Mouse (Mus musculus) ES-E14 (cell line): ENCODE results near the gene Dis3l. TPM values are rescaled to one million over a fixed set of nuclear protein-coding genes. Genes with fewer than 3 reads are reported as not detected.

Experiments used
- DNase-seq: peaks from one replicate; pipeline ENCODE4 v3.0.0-alpha.2; 2013; ENCODE audit warnings: low read depth, low spot score
- H3K27ac ChIP-seq: 2 replicates; pipeline ENCODE4 v1.5.1; 2012; ENCODE audit warnings: low read depth, mild to moderate bottlenecking, low read length, moderate library complexity, mixed read lengths; ENCODE audit not compliant: poor library complexity, insufficient read depth, severe bottlenecking
- H3K36me3 ChIP-seq: 2 replicates; pipeline ENCODE4 v1.6.1; 2012; ENCODE audit warnings: mild to moderate bottlenecking, low read length, moderate library complexity, mixed read lengths; ENCODE audit not compliant: control insufficient read depth, poor library complexity, insufficient read depth, severe bottlenecking
- H3K4me1 ChIP-seq, 2 experiments: fragments of 150-350 bp in 1 of 2; sonication (generic) in 1 of 2; 2 replicates each; pipeline ENCODE4 v1.6.1; 2012; ENCODE audit warnings: low read length in 2 of 2, mild to moderate bottlenecking in 1 of 2, mixed read lengths in 1 of 2; ENCODE audit not compliant: control insufficient read depth in 2 of 2, insufficient read depth in 2 of 2, poor library complexity in 1 of 2
- H3K4me3 ChIP-seq, 2 experiments: fragments of 150-350 bp in 1 of 2; sonication (generic) in 1 of 2; 2 replicates each; pipeline ENCODE4 v1.5.1; 2012; ENCODE audit warnings: low read length in 2 of 2, low read depth in 1 of 2, mild to moderate bottlenecking in 1 of 2, mixed read lengths in 1 of 2; ENCODE audit not compliant: insufficient read depth in 1 of 2, poor library complexity in 1 of 2, severe bottlenecking in 1 of 2
- H3K9ac ChIP-seq: 2 replicates; pipeline ENCODE4 v1.6.1; 2012; ENCODE audit warnings: low read depth, mild to moderate bottlenecking, low read length, mixed read lengths; ENCODE audit not compliant: poor library complexity, insufficient read depth, severe bottlenecking
- H3K9me3 ChIP-seq: fragments of 150-350 bp; sonication (generic); 2 replicates; pipeline ENCODE4 v1.6.1; 2012; ENCODE audit warnings: low read depth, mild to moderate bottlenecking, low read length; ENCODE audit not compliant: control insufficient read depth, insufficient read depth
- CHD2 ChIP-seq: IDR thresholded peaks from 2 replicates; pipeline ENCODE4 v1.6.1; 2014; ENCODE audit warnings: mild to moderate bottlenecking, low read depth, low read length, inconsistent platforms
- HCFC1 ChIP-seq: IDR thresholded peaks from 2 replicates; pipeline ENCODE4 v1.6.1; 2012; ENCODE audit warnings: low read length, inconsistent platforms, borderline replicate concordance; ENCODE audit not compliant: insufficient read depth
- MAFK ChIP-seq: IDR thresholded peaks from 2 replicates; pipeline ENCODE4 v1.6.1; 2014; ENCODE audit warnings: mild to moderate bottlenecking, low read depth, low read length, inconsistent platforms; ENCODE audit not compliant: insufficient read depth
- ZC3H11A ChIP-seq: IDR thresholded peaks from 2 replicates; pipeline ENCODE4 v1.6.1; 2012; ENCODE audit warnings: low read depth, mild to moderate bottlenecking, inconsistent platforms, low read length, borderline replicate concordance
- ZNF384 ChIP-seq: IDR thresholded peaks from 2 replicates; pipeline ENCODE4 v1.6.1; 2012; ENCODE audit warnings: low read depth, low read length, inconsistent platforms
- in situ Hi-C, 2 experiments: fragments of 600-800 bp; cut with MboI; formaldehyde crosslinking; loops; one replicate each; pipeline ENCODE4 v1.15.1; 2025; ENCODE audit warnings: low sequenced_read_pairs in 2 of 2, inconsistent platforms in 1 of 2; ENCODE audit not compliant: unreplicated experiment in 2 of 2
- total RNA-seq: library from RNA; depleted of rRNA; stranded (reverse); fragments of 300-350 nt; gene quantifications from 2 replicates; pipeline ENCODE4 v1.2.3, GENCODE M21; 2012

Gene Dis3l
- total RNA-seq, 1 experiment = 11.2 TPM

DNA sequence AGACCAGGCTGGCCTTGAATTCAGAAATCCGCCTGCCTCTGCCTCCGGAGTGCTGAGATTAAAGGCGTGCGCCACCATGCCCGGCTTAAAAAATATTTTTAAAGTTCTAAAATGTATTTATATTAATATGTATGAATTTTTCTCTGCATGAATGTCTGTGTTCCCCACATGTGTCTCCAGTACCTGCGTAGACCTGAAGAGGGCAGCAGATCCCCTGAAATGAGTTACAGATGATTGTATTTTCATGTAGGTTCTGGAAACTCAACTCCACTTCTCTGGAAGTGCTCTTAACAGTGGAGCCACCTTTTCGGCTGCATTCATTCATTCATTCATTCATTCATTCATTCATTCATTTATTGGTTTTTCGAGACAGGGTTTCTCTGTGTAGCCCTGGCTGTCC, 63.4 kb downstream of the Dis3l start:
- Histone ChIP-seq H3K4me1 (peaks cover 0 to 2% of the 10 kb centered on the region in 2 experiments; a peak in 1 of 4 replicates), H3K9me3 (no peaks in the 10 kb centered on the region), H3K27ac (no peak overlapping the region), H3K36me3 (no peaks in the 10 kb centered on the region), H3K4me3 (no peak overlapping the region), H3K9ac (no peak overlapping the region)
- in situ Hi-C loops = no loop called here
- TF ChIP-seq ZC3H11A = 0 out of 2 replicates have a peak, but pooled peaks have one; percentile 15
- no peak for TF ChIP-seq CHD2
- DNase-seq = peak; percentile 54

DNA sequence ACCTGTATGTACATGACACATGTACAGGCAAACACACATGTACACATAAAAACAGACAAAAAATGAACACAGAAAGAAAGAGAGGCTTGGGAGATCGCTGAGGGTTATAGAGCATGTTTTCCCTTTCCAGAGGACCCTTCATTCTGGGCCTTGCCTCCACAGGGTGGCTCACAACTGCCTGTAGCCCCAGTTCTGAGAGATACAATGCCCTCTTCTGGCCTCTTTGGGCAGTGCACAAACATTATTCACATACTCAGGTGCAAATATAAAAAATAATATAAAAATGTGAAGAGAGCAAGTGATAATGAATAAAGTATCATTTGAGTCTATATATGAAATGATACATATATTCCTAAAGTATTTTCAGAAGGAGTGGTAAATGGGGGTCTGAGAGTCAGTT, 66.2 kb downstream of the Dis3l start:
- H3K9ac ChIP-seq = no peak overlapping the region
- DNase-seq = peak; percentile 42
- TF ChIP-seq CHD2 (no peak), ZC3H11A (no peak), ZNF384 (no peak), HCFC1 (no peak), MAFK (no peak)
- in situ Hi-C loops = no loop called here
- no peak overlapping the region for H3K27ac ChIP-seq
- peaks cover 0 to 2% of the 10 kb centered on the region in 2 experiments; a peak in 2 of 4 replicates for H3K4me1 ChIP-seq
- no peaks in the 10 kb centered on the region for H3K9me3 ChIP-seq
- H3K36me3 ChIP-seq = no peaks in the 10 kb centered on the region
- H3K4me3 ChIP-seq = no peak overlapping the region

DNA sequence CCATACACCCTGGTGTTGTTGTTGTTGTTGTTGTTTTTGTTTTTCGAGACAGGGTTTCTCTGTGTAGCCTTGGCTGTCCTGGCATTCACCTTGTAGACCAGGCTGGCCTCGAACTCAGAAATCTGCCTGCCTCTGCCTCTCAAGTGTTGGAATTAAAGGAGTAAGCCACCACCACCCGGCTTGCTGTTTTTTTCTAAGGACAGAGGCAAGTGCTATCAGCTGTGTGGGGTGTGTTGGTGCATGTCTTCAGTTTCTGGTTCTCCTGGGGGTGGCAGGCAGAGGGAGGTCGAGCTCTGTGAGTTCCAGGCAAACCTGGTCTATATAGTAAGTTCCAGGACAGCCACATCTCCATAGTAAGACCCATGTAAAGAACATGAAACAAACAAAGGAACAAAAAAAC, 66.8 kb downstream of the Dis3l start:
- no peak overlapping the region for H3K27ac ChIP-seq
- in situ Hi-C loops = no loop called here
- no peaks in the 10 kb centered on the region for H3K9me3 ChIP-seq
- DNase-seq = no peak
- no peak overlapping the region for H3K9ac ChIP-seq
- H3K4me1 ChIP-seq = peaks cover 0 to 2% of the 10 kb centered on the region in 2 experiments; a peak in 2 of 4 replicates
- TF ChIP-seq ZNF384 (no peak), HCFC1 (no peak), MAFK (no peak), ZC3H11A (no peak)
- H3K36me3 ChIP-seq = no peaks in the 10 kb centered on the region
- H3K4me3 ChIP-seq = no peak overlapping the region

DNA sequence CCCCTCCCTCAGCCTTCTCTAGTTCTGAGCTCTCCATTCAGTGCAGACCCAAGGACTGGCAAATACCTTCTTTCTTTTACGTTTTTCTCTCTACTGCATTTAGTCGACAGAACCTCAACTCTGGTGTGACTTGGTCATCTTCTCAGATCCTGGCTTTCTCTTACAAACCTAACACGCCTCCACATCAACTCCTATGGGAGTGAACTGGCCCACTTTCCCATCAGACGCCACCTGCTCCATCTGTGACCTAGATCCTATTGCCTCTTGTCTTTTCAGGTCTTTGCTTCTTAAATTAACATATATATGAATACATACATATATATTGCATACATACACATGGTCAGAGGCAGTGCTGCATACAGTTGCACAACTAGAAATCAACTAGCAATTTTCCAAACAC, 67.3 kb downstream of the Dis3l start:
- Histone ChIP-seq H3K9ac (no peak overlapping the region), H3K36me3 (no peaks in the 10 kb centered on the region), H3K4me3 (no peak overlapping the region), H3K27ac (no peak overlapping the region), H3K4me1 (peaks cover 0 to 2% of the 10 kb centered on the region in 2 experiments; a peak in 2 of 4 replicates), H3K9me3 (no peaks in the 10 kb centered on the region)
- in situ Hi-C loops = no loop called here
- TF ChIP-seq ZNF384 (no peak), MAFK (no peak), CHD2 (no peak), HCFC1 (no peak), ZC3H11A (no peak)
- DNase-seq = no peak

DNA sequence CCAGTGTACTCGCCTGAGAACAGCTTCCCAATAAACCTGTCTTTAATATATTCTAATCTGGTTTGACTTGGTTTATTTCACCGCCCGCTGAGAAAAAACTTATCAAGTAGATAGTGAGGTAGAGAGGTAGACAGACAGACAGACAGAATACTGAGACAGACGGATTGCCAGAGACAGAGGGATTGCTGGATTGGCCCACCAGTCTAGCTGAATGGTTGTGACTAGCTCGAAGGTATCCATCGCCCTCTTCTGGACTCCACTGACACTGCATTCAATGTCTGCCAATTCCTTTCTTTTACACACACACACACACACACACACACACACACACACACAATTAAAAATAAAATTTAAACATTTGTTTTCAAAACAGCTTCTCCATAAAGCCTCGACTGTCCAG, 68.5 kb downstream of the Dis3l start:
- no peak for TF ChIP-seq ZNF384
- TF ChIP-seq CHD2 = no peak
- TF ChIP-seq ZC3H11A = peak; percentile 15; the same call in 1 of the 2 replicates
- no peak for TF ChIP-seq MAFK
- no peak for TF ChIP-seq HCFC1
- Histone ChIP-seq H3K36me3 (no peaks in the 10 kb centered on the region), H3K4me3 (peak overlapping the region; percentile 43 to 56), H3K9ac (no peak overlapping the region), H3K9me3 (no peaks in the 10 kb centered on the region), H3K27ac (no peak overlapping the region; the same call in 1 of the 2 replicates), H3K4me1 (peaks cover 0 to 2% of the 10 kb centered on the region in 2 experiments; a peak in 2 of 4 replicates)
- in situ Hi-C loops = no loop called here
- DNase-seq = peak; percentile 63
